Mouse (Mus musculus) C2C12 (cell line): ENCODE measurements around the gene Zfp202. TPM values are rescaled to one million over a fixed set of nuclear protein-coding genes. Genes with fewer than 3 reads are reported as not detected.

Experiments
- H3K27me3 ChIP-seq: one replicate; pipeline ENCODE4 v1.6.1; 2011; ENCODE audit not compliant: control insufficient read depth, insufficient read depth, insufficient read length
- H3K36me3 ChIP-seq: one replicate; pipeline ENCODE4 v1.6.1; 2011; ENCODE audit not compliant: control insufficient read depth, insufficient read depth
- H3K4me3 ChIP-seq: one replicate; pipeline ENCODE4 v1.5.1; 2011; ENCODE audit warnings: mild to moderate bottlenecking, control low read depth; ENCODE audit not compliant: poor library complexity, insufficient read depth, severe bottlenecking
- H3K79me2 ChIP-seq: one replicate; pipeline ENCODE4 v1.6.1; 2011; ENCODE audit not compliant: control insufficient read depth, insufficient read depth
- H3K79me3 ChIP-seq: one replicate; pipeline ENCODE4 v1.6.1; 2011; ENCODE audit warnings: low read depth, control low read depth
- H3ac ChIP-seq: one replicate; pipeline ENCODE3; 2011; ENCODE audit warnings: low read depth; ENCODE audit not compliant: control insufficient read depth, insufficient read length
- CEBPB ChIP-seq: IDR thresholded peaks from one replicate; pipeline ENCODE4 v1.6.1; 2011; ENCODE audit warnings: low read depth, mild to moderate bottlenecking, control low read depth, moderate library complexity
- CTCF ChIP-seq: IDR thresholded peaks from one replicate; pipeline ENCODE4 v1.5.1; 2011; ENCODE audit not compliant: control insufficient read depth, insufficient read depth, insufficient read length
- FOSL1 ChIP-seq: IDR thresholded peaks from one replicate; pipeline ENCODE4 v1.8.0; 2011; ENCODE audit warnings: mild to moderate bottlenecking, low read length; ENCODE audit not compliant: poor library complexity, insufficient read depth, severe bottlenecking
- MAX ChIP-seq: IDR thresholded peaks from one replicate; pipeline ENCODE4 v1.6.1; 2011; ENCODE audit warnings: mild to moderate bottlenecking, control low read depth
- MYOD1 ChIP-seq: IDR thresholded peaks from one replicate; pipeline ENCODE4 v1.6.1; 2011; ENCODE audit warnings: low read depth; ENCODE audit not compliant: control insufficient read depth, insufficient read length
- MYOG ChIP-seq: IDR thresholded peaks from one replicate; pipeline ENCODE4 v1.6.1; 2011; ENCODE audit not compliant: control insufficient read depth, insufficient read length; ENCODE audit errors: extremely low read depth
- USF1 ChIP-seq: IDR thresholded peaks from one replicate; pipeline ENCODE4 v1.6.1; 2011; ENCODE audit warnings: low read depth, mild to moderate bottlenecking, control low read depth, moderate library complexity
- polyA plus RNA-seq: library from polyadenylated mRNA; unstranded; fragments of >200 nt; fragmentation: generic; extraction: Trizol; gene quantifications from one replicate; pipeline ENCODE4 v1.2.1, GENCODE M21; 2012; ENCODE audit warnings: missing spikeins

The Zfp202 gene
- polyA plus RNA-seq, 1 experiment = 2.2 TPM

DNA sequence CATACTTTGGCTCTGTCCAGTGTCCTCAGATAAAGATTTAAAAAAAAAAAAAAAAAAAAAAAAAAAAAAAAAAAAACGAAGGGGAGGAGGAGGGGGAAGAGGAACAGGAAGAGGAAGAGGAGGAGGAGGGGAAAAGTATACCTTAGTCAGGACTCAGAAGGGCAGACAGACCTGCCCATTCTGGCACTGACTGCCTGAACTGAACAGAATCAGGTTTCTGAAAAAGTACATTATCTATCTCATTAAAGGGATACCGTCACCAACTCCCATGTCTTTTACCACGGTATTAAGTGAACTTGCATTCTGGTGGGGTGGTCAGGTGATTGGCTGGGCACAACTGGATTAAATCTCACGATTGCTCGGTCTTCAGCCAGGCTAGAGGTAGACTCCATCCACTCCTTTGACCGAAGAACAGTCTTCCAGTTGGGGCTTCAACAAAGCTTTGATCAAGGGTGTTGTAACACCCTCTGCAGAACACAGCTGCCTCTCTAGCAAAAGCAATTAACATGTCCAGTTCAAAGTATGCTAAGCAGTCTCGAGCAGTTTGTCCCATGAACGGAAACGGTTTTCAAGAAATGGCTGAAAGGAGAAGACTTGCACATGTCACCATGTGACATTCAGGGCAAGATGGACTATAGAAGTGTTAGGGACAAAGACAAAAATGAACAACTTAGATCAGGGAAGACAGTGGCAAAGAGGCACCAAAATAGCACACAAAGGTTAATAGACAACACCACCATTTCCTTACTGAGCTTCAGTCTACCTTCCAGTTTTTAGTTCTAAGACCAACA, 835 bp upstream of the Zfp202 start:
- H3ac ChIP-seq = no peak overlapping the region
- H3K27me3 ChIP-seq = no peaks in the 10 kb centered on the region
- H3K36me3 ChIP-seq = no peaks in the 10 kb centered on the region
- peak overlapping the region; percentile 63 for H3K4me3 ChIP-seq
- H3K79me3 ChIP-seq = peaks cover 3% of the 10 kb centered on the region
- no peak for TF ChIP-seq FOSL1
- no peak for TF ChIP-seq CEBPB
- TF ChIP-seq MYOD1 = no peak
- TF ChIP-seq USF1 = no peak
- H3K79me2 ChIP-seq = peaks cover 16% of the 10 kb centered on the region

GRCm38 (mm10) chr9:40195981-40196380, 3.9 kb downstream of the Zfp202 start:
- no peak overlapping the region for H3ac ChIP-seq
- no peak for TF ChIP-seq CTCF
- H3K36me3 ChIP-seq = no peaks in the 10 kb centered on the region
- peaks cover 16% of the 10 kb centered on the region for H3K79me2 ChIP-seq
- H3K79me3 ChIP-seq = peaks cover 3% of the 10 kb centered on the region
- H3K27me3 ChIP-seq = no peaks in the 10 kb centered on the region
- H3K4me3 ChIP-seq = no peak overlapping the region

DNA sequence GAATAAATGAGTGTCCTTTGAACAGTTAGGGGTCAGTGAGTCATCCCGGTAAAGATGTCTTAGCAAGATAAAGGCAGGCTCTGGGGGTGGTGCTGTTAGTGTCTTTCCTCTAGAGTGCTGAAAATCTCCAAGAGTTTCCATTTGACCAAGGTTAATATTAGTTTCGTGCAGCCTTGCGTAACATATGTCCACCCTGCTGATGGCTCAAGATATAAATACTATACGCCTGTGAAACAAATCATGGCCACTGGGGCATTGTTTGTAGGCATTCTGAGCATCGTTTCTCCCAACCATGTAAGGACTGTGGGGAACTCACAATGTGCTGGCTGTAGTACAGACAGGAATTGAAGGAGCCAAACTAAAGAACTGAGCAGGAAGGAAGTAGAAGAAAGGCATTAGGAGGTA, 14.4 kb downstream of the Zfp202 start:
- Histone ChIP-seq H3K4me3 (no peak overlapping the region), H3ac (no peak overlapping the region), H3K36me3 (peaks cover 34% of the 10 kb centered on the region), H3K27me3 (no peaks in the 10 kb centered on the region), H3K79me3 (no peaks in the 10 kb centered on the region), H3K79me2 (peaks cover 8% of the 10 kb centered on the region)
- TF ChIP-seq USF1 (no peak), MYOG (no peak), CEBPB (no peak), FOSL1 (no peak), CTCF (no peak), MYOD1 (no peak), MAX (no peak)

- Histone ChIP-seq H3K79me3 (no peaks in the 10 kb centered on the region), H3K4me3 (no peak overlapping the region), H3ac (no peak overlapping the region), H3K36me3 (peaks cover 35% of the 10 kb centered on the region), H3K79me2 (no peaks in the 10 kb centered on the region), H3K27me3 (no peaks in the 10 kb centered on the region)
- TF ChIP-seq CEBPB = no peak
- no peak for TF ChIP-seq FOSL1
- no peak for TF ChIP-seq MAX
- TF ChIP-seq USF1 = no peak
- no peak for TF ChIP-seq MYOG
- TF ChIP-seq MYOD1 = no peak
- TF ChIP-seq CTCF = no peak
Observed at GRCm38 (mm10) chr9:40210744-40211143, 18.6 kb downstream of the Zfp202 start.

GRCm38 (mm10) chr9:40214058-40214457, 21.9 kb downstream of the Zfp202 start:
- no peaks in the 10 kb centered on the region for H3K79me3 ChIP-seq
- H3K36me3 ChIP-seq = peaks cover 21% of the 10 kb centered on the region
- H3K79me2 ChIP-seq = no peaks in the 10 kb centered on the region
- no peak overlapping the region for H3ac ChIP-seq
- TF ChIP-seq USF1 = no peak
- H3K27me3 ChIP-seq = no peaks in the 10 kb centered on the region
- no peak overlapping the region for H3K4me3 ChIP-seq

DNA sequence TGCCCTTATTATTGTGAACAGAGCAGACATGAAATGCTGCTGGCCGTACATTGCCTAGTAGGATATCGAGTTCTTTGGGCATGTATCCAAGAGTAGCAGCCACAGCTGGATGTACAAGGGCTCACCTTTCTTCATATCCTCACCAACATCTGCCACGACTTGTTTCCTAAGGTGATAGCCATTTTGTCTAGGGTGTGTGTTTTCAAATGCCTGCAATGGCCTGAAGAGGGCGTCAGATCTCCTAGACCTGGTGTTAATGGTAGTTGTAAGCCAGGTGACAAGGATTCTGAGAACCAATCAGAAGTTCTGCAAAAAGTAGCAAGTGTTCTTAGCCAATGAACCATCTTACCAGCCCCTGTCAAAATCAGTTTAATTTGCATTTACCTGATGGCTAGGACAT, 24.5 kb downstream of the Zfp202 start:
- H3K27me3 ChIP-seq = peaks cover 4% of the 10 kb centered on the region
- H3ac ChIP-seq = no peak overlapping the region
- H3K79me2 ChIP-seq = no peaks in the 10 kb centered on the region
- no peak overlapping the region for H3K4me3 ChIP-seq
- TF ChIP-seq CTCF = no peak
- TF ChIP-seq MAX = no peak
- no peak for TF ChIP-seq CEBPB
- no peak for TF ChIP-seq USF1
- no peak for TF ChIP-seq FOSL1
- no peak for TF ChIP-seq MYOD1
- TF ChIP-seq MYOG = no peak
- no peaks in the 10 kb centered on the region for H3K36me3 ChIP-seq
- no peaks in the 10 kb centered on the region for H3K79me3 ChIP-seq
